Mouse (Mus musculus) gastrocnemius, adult 18-20 months (tissue): ENCODE measurements at regions not wholly inside any gene's neighbourhood (a gene's known extent, or its start where the extent isn't known, plus 50 kb on each side); places are given as distances from the start of the nearest gene placed in this dataset.

ENCODE experiments used
- DNase-seq: peaks from one replicate; pipeline ENCODE4 v3.0.0; 2021; ENCODE audit warnings: low spot score

GRCm38 (mm10) chr14:105056171-105056570 lies 121.0 kb downstream of the Rbm26 start:
- no peak for DNase-seq

DNA sequence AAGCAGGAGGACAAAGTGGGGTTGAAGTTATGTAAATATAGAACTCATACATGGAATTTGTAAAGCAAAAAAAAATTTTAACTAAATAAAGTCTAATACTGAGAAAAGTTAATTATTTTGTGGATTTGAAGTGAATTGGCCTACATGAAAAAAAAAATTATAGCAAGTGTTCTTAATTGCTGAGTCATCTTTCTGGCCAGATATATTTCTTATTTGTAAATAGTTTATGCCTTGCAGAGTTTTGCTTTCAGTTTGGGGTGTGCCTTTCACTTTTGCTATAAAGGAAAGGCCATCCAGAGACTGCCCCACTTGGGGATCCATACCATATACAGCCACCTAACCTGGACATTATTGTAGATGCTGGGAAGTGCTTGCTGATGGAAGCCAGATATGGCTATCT lies 138.3 kb downstream of the Rbm26 start:
- DNase-seq = no peak

DNA sequence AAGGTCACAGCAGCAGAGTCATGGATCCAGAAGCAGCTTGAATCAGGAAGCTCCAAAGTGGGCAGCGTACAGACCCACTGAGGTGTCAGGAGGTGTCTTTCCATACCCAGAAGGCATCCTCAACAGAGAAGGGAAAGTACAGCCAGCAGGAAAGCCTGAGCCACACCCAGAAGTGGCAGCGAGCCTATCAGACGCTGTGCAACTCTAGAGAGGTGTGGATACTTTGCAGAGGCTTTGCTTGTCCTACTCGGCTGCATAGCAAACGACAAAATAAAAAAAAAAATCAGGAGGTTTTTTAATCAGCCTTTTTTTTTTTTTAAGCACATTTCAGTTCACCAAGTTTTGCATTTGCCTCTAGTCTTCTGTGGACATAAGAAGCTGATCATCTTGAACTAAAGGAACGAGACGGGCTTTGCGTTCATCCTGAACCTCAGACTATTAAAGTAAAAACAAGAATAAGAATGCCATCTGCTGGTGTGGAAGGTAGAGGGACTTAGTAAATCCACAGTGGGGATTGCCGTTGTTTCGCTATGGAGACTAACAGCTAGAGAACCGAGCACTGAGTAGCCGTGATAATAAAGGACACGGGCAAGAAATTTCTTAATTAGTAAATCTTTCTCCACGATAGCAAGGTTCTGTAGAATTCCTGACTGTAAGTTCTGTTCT lies 142.3 kb downstream of the Rbm26 start:
- no peak for DNase-seq

- no peak for DNase-seq
These were observed 157.2 kb downstream of the Rbm26 start for GRCm38 (mm10) chr14:105019971-105020370.

GRCm38 (mm10) chr14:105016089-105016846 lies 160.9 kb downstream of the Rbm26 start:
- DNase-seq = no peak

GRCm38 (mm10) chr14:105015278-105015677 lies 161.8 kb downstream of the Rbm26 start:
- no peak for DNase-seq

GRCm38 (mm10) chr14:105010742-105011141 lies 166.4 kb downstream of the Rbm26 start:
- no peak for DNase-seq

GRCm38 (mm10) chr14:105008331-105008730 lies 168.8 kb downstream of the Rbm26 start:
- no peak for DNase-seq

GRCm38 (mm10) chr14:104994066-104994465 lies 183.1 kb downstream of the Rbm26 start:
- DNase-seq = no peak

DNA sequence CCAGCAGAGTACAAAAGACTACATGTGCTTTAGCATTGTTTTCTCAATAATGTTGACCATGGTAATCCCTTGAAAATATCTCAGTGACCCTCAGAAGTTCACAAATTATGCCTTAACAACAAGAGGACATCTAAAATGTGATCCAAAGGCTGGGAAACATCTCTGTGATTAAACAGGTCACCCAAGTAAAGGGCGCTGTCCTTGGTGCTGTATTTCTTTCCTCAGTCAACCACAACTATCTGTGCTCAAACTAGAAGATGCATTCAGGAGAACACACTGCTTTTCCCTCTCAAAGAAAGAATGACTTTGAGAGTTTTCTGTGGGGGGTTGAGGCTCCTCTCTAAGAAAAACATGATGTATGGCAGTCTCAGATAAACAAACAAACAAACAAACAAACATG lies 211.1 kb downstream of the Rbm26 start:
- DNase-seq = no peak

DNA sequence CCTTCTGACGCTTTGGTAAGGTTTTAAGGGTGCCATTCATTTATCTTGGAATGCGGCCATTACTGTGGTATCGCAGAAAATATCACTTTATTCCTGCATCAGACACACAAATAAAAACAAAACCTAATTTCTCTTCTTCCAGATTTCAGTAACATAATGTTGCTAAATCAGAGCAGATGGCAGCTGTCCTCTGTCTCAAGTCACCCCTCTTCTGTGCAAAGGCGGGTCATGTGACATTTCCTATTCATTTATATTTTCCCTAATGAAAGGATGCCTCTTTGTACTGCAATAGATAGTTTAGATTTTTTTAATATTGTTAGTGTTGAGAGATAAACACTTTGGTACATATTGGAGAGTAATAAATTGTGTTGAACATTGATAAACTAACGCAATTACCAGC lies 233.7 kb downstream of the Rbm26 start:
- no peak for DNase-seq

DNA sequence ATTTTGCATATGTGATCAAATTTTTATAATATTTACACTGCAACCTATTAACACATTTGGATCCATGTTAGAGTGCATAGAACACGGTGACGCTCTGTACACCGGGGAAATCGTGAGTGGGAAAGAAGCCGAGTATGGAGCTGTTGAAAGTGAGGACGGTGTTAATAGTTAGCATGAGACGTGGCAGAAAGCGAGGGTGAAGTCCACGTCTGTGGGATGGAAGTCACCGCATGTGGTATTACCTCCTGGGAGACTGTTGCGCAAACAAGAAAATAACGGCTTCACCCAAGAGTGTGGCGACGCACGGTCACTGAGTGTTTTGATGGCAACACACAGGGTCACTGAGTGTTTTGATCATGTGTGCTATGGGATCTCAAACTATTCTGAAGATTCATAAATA lies 237.2 kb downstream of the Rbm26 start:
- no peak for DNase-seq

- DNase-seq = no peak
These were observed 239.9 kb downstream of the Rbm26 start for GRCm38 (mm10) chr14:104937083-104937864.

DNA sequence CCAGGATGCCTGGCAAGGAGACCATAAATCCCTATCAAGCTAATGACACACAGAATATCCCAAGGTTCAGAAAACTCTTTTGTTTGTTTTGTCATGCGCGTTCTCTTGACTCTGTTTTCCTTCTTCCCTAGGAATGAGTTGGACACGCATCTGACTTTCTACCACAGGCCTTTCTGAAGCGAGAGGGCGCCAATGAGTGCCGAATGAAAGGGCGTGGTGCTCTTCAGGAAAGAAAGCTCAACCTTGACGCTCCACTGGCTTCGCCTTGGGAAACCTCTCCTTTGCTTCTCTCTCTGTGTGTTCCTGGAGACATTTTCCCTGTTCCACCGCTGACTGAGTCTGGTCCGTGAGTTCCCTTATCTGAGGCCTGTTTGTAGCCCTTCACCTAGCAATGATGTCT lies 241.2 kb downstream of the Rbm26 start:
- no peak for DNase-seq

GRCm38 (mm10) chr14:104905706-104906105 lies 271.4 kb downstream of the Rbm26 start:
- no peak for DNase-seq

GRCm38 (mm10) chr14:104902120-104903027 lies 274.8 kb downstream of the Rbm26 start:
- no peak for DNase-seq

DNA sequence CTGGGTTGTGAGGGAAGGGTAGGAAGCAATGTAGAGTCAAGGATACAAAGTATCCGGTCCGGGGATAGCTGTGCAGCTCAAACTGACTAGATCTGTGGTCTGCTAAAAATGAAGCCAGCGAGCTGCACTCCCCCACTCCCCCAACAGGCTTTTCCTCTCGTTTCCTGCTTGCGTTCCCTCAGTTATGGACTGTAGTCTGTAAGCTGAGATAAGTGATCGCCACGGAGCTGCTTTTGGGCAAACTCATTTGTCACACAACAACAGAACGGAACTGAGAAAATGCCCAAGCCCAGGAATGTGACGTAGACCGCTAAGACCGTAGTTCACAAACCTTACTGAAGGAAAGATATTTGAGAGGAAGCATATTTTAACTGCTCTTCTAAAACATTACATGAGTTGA lies 276.1 kb downstream of the Rbm26 start:
- no peak for DNase-seq

DNA sequence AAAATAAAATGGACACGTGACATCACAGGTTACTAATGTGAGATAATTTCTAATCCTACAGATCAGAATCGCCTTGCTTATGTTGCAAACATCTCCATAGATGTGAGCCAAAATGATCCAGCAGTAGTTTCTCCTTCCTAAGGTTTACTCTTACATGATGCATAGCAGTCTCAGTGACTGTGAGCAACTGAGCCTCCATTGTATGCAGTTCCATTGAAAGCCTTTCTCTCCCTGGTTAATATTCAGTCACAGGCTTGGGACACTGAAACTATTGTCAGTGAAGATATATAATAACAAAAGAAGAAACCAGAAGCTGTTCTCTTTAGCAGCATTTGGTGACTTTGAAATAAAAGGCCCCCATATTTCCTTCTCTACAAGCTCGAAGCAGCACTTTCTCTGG lies 305.9 kb downstream of the Rbm26 start:
- no peak for DNase-seq

GRCm38 (mm10) chr14:104867540-104867939 lies 309.6 kb downstream of the Rbm26 start:
- DNase-seq = no peak

GRCm38 (mm10) chr14:104863881-104864280 lies 313.2 kb downstream of the Rbm26 start:
- DNase-seq = no peak

GRCm38 (mm10) chr14:104855913-104856312 lies 321.2 kb downstream of the Rbm26 start:
- no peak for DNase-seq
